Mouse (Mus musculus) thymus, adult 2 months (tissue): ENCODE measurements at regions not wholly inside any gene's neighbourhood (a gene's known extent, or its start where the extent isn't known, plus 50 kb on each side); places are given as distances from the start of the nearest gene placed in this dataset.

ENCODE experiments used
- CTCF ChIP-seq: fragments of 200-500 bp; IDR thresholded peaks from 2 replicates; pipeline ENCODE4 v1.5.1; 2012; ENCODE audit warnings: mild to moderate bottlenecking, control low read depth, low read length, moderate library complexity, borderline replicate concordance; ENCODE audit not compliant: control insufficient read depth, poor library complexity, insufficient read depth; ENCODE audit errors: extremely low read depth
- POLR2A ChIP-seq: fragments of 200-500 bp; IDR thresholded peaks from 2 replicates; pipeline ENCODE4 v1.6.1; 2012; ENCODE audit warnings: mild to moderate bottlenecking, low read length, control low read depth, moderate library complexity; ENCODE audit not compliant: control insufficient read depth, poor library complexity, insufficient read depth; ENCODE audit errors: extremely low read depth

- TF ChIP-seq POLR2A (no peak), CTCF (no peak)
Observed at GRCm38 (mm10) chr3:130891310-130891709, 161.1 kb upstream of the Rpl34 start.
